Mouse (Mus musculus) neural tube, embryonic 14.5 days (tissue): Measurements from ENCODE around the gene Fstl4. TPM values are rescaled to one million over a fixed set of nuclear protein-coding genes. Genes with fewer than 3 reads are reported as not detected.
A peak's percentile ranks its signal among the peaks of the same experiment; 100 is the strongest.

Experiments
- ATAC-seq: fragments of 200-750 bp; cut with Nextera tagmentation; 2 replicates; pipeline ENCODE4 v1.8.0; 2017; ENCODE audit warnings: low read depth, mild to moderate bottlenecking, moderate TSS enrichment, moderate library complexity
- H3K27ac ChIP-seq: fragments of 300-500 bp; sonication (generic); 2 replicates; pipeline ENCODE4 v1.5.1; 2014; ENCODE audit warnings: low read depth, mild to moderate bottlenecking, control low read depth, low read length, moderate library complexity, mixed read lengths
- H3K27me3 ChIP-seq: fragments of 300-500 bp; sonication (generic); 2 replicates; pipeline ENCODE4 v1.6.1; 2014; ENCODE audit warnings: low read length; ENCODE audit not compliant: control insufficient read depth, insufficient read depth
- H3K36me3 ChIP-seq: fragments of 300-500 bp; sonication (generic); 2 replicates; pipeline ENCODE4 v1.6.1; 2014; ENCODE audit warnings: low read length, mixed read lengths; ENCODE audit not compliant: control insufficient read depth, insufficient read depth
- H3K4me1 ChIP-seq: fragments of 300-500 bp; sonication (generic); 2 replicates; pipeline ENCODE4 v1.6.1; 2014; ENCODE audit warnings: low read length; ENCODE audit not compliant: control insufficient read depth, insufficient read depth
- H3K4me2 ChIP-seq: fragments of 300-500 bp; sonication (generic); 2 replicates; pipeline ENCODE4 v1.6.1; 2014; ENCODE audit warnings: mild to moderate bottlenecking, low read depth, low read length, control low read depth
- H3K4me3 ChIP-seq: fragments of 300-500 bp; sonication (generic); 2 replicates; pipeline ENCODE4 v1.5.1; 2014; ENCODE audit warnings: low read depth, low read length, control low read depth, mixed read lengths
- H3K9ac ChIP-seq: fragments of 300-500 bp; sonication (generic); replicated peaks from 2 replicates; pipeline ENCODE4 v1.6.1; 2014; ENCODE audit warnings: low read depth, mild to moderate bottlenecking, control low read depth, low read length, mixed read lengths
- H3K9me3 ChIP-seq: fragments of 300-500 bp; sonication (generic); 2 replicates; pipeline ENCODE4 v1.6.1; 2016; ENCODE audit warnings: low read length; ENCODE audit not compliant: control insufficient read depth
- WGBS: fragments of 180-500 bp; shearing (Covaris S2); extraction: QIAGEN DNeasy Blood & Tissue Kit; methylation state at CpG from one replicate; pipeline ENCODE4 v1.1.7; 2014; 5-methylcytosine and 5-hydroxymethylcytosine counted together
- polyA plus RNA-seq: library from polyadenylated mRNA; unstranded; fragments of >200 nt; fragmentation: Nextera tagmentation; extraction: Ambion mirVana; gene quantifications from 2 replicates; pipeline ENCODE4 v1.2.1, GENCODE M21; 2014

Fstl4 gene
- polyA plus RNA-seq, 1 experiment from 2014 or later: 14.3 TPM

DNA sequence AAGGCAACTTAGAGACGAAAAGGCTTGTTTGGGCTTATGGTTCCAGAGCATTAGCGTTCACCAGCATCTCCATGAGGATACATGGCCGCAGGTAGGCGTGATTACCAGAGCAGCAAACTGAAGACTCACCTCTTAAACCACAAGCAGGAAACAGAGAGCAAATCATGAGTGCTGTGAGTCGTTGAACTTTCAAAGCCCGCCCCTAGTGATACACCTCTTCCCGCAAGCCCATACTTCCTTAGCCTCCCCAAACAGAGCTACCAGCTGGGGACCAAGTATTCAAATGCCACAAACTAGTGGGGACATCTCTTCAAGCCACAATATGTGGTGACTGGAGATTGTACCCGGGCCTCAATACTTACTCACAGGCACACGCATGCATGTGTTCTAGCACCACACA lies 332.4 kb downstream of the Fstl4 start:
- Histone ChIP-seq H3K9me3 (no peaks in the 10 kb centered on the region), H3K27me3 (no peaks in the 10 kb centered on the region), H3K4me1 (no peaks in the 10 kb centered on the region), H3K4me2 (no peak overlapping the region), H3K9ac (no peak overlapping the region), H3K27ac (no peak overlapping the region), H3K36me3 (no peaks in the 10 kb centered on the region), H3K4me3 (no peak overlapping the region)
- WGBS: 90% methylated on average over 9 of the region's 9 CpGs
- ATAC-seq: no peak

GRCm38 (mm10) chr11:53097331-53097730 lies 332.9 kb downstream of the Fstl4 start:
- no peaks in the 10 kb centered on the region for H3K27me3 ChIP-seq
- no peak overlapping the region for H3K4me2 ChIP-seq
- WGBS: 78% methylated on average over 8 of the region's 8 CpGs
- no peak overlapping the region for H3K9ac ChIP-seq
- H3K9me3 ChIP-seq: no peaks in the 10 kb centered on the region
- ATAC-seq: no peak
- no peaks in the 10 kb centered on the region for H3K4me1 ChIP-seq
- no peaks in the 10 kb centered on the region for H3K36me3 ChIP-seq
- no peak overlapping the region for H3K4me3 ChIP-seq
- H3K27ac ChIP-seq: no peak overlapping the region

- H3K4me3 ChIP-seq: no peak overlapping the region
- ATAC-seq: no peak
- H3K4me1 ChIP-seq: no peaks in the 10 kb centered on the region
- H3K36me3 ChIP-seq: no peaks in the 10 kb centered on the region
- H3K27ac ChIP-seq: no peak overlapping the region
- no peak overlapping the region for H3K4me2 ChIP-seq
- no peak overlapping the region for H3K9ac ChIP-seq
- no peaks in the 10 kb centered on the region for H3K27me3 ChIP-seq
- no peaks in the 10 kb centered on the region for H3K9me3 ChIP-seq
- WGBS: 94% methylated on average over 6 of the region's 6 CpGs
Measured at GRCm38 (mm10) chr11:53097870-53098269, 333.4 kb downstream of the Fstl4 start.

GRCm38 (mm10) chr11:53098780-53099198 lies 334.4 kb downstream of the Fstl4 start:
- H3K27me3 ChIP-seq: no peaks in the 10 kb centered on the region
- H3K36me3 ChIP-seq: no peaks in the 10 kb centered on the region
- H3K4me2 ChIP-seq: no peak overlapping the region
- no peaks in the 10 kb centered on the region for H3K9me3 ChIP-seq
- no peak overlapping the region for H3K27ac ChIP-seq
- no peak overlapping the region for H3K9ac ChIP-seq
- no peak overlapping the region for H3K4me3 ChIP-seq
- ATAC-seq: no peak
- WGBS: 46% methylated on average over 3 of the region's 3 CpGs
- H3K4me1 ChIP-seq: no peaks in the 10 kb centered on the region

- Histone ChIP-seq H3K27ac (no peak overlapping the region), H3K9me3 (no peaks in the 10 kb centered on the region), H3K27me3 (no peaks in the 10 kb centered on the region), H3K4me2 (no peak overlapping the region), H3K9ac (no peak overlapping the region), H3K4me1 (no peaks in the 10 kb centered on the region), H3K36me3 (no peaks in the 10 kb centered on the region), H3K4me3 (no peak overlapping the region)
- ATAC-seq: no peak
- WGBS: 93% methylated on average over 5 of the region's 5 CpGs
Measured at GRCm38 (mm10) chr11:53099322-53099721, 334.9 kb downstream of the Fstl4 start.

DNA sequence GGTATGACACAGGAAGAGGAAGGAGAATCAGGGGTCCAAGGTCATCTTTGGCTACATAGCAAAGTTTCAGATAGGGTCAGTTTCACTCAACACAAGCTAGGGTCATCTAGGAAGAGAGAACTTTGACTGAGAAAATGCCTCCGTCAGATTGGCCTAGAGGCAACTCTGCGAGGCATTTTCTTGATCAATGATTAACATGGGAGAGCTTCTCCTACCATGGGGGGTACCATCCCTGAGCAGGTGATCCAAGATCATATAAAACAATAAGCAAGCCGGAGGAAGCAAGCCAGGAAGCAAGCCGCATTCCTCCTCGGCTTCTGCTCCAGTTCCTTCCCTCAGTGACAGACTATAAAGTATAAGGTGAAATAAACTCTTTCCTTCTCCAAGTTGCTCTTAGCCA lies 337.3 kb downstream of the Fstl4 start:
- no peaks in the 10 kb centered on the region for H3K9me3 ChIP-seq
- H3K4me2 ChIP-seq: no peak overlapping the region
- no peak for ATAC-seq
- H3K27me3 ChIP-seq: no peaks in the 10 kb centered on the region
- H3K9ac ChIP-seq: no peak overlapping the region
- no peak overlapping the region for H3K4me3 ChIP-seq
- no peaks in the 10 kb centered on the region for H3K4me1 ChIP-seq
- no peaks in the 10 kb centered on the region for H3K36me3 ChIP-seq
- no peak overlapping the region for H3K27ac ChIP-seq
- WGBS: 86% methylated on average over 5 of the region's 5 CpGs

DNA sequence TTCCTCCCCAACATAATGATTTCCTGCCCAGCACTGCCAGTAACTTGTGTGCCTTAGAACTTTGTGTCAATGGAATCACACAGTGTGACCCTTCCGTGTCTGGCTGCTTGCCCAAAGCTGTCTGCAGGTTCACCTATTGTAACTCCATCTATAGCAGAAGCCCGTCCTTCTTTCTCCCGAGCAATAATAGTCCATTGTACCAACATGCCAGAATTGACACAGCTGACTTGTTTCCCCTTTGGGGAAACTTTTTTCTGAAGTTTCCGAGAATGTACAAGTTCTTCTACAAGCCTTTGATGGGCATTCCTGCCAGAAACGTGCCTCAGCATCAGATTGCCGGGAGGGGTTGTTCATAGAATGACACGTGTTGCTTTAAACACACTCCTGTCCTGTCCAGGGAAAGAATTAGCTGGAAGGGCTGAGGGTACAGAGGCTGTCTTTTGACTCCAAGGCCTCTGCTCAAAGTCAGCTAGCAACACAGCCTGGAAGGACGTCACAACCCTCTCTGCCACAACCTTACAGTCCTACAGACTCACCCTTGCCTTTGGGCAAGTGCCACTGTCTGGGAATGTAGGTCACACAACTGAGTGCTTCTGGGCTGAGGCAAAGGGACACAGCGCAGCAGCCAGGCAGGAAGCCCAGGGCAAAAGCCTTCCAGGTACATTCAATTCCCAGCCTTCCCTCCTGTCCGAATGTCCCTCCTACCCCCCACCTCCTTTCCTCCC lies 339.3 kb downstream of the Fstl4 start:
- no peaks in the 10 kb centered on the region for H3K9me3 ChIP-seq

DNA sequence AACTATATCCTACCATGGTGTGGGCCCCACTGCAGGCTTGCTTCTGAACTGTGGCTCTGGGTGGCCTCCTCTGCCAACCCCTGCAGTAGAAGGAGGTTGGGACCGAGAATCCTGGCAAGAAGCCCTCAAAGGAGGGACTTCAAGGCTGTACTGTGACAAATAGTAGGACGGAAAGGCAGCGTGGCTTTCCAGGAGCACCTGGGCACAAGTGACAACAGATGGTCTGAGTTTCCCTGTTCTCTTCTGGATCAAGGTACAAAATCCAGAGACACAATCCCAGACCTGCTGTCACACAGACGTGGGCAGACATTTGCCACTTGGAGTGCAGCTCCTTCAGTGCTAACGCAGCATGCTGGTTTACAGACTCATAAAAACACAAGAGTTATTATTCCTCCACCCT lies 343.3 kb downstream of the Fstl4 start:
- WGBS: 50% methylated on average over 5 of the region's 5 CpGs
- Histone ChIP-seq H3K9ac (no peak overlapping the region), H3K36me3 (no peaks in the 10 kb centered on the region), H3K27me3 (no peaks in the 10 kb centered on the region), H3K4me3 (no peak overlapping the region), H3K27ac (no peak overlapping the region), H3K9me3 (no peaks in the 10 kb centered on the region), H3K4me1 (peaks cover 5% of the 10 kb centered on the region; the same call in 1 of the 2 replicates), H3K4me2 (no peak overlapping the region)
- ATAC-seq: peak; percentile 41; the same call in 1 of the 2 replicates

More for the DNA sequence above, 339.3 kb downstream of the Fstl4 start:
- Histone ChIP-seq H3K4me2 (no peak overlapping the region), H3K36me3 (no peaks in the 10 kb centered on the region), H3K27ac (no peak overlapping the region), H3K4me3 (no peak overlapping the region), H3K9ac (no peak overlapping the region), H3K4me1 (0 out of 2 replicates have a peak, but pooled peaks cover 5% of the 10 kb centered on the region), H3K27me3 (no peaks in the 10 kb centered on the region)
- WGBS: 45% methylated on average over 10 of the region's 10 CpGs
- ATAC-seq: no peak

DNA sequence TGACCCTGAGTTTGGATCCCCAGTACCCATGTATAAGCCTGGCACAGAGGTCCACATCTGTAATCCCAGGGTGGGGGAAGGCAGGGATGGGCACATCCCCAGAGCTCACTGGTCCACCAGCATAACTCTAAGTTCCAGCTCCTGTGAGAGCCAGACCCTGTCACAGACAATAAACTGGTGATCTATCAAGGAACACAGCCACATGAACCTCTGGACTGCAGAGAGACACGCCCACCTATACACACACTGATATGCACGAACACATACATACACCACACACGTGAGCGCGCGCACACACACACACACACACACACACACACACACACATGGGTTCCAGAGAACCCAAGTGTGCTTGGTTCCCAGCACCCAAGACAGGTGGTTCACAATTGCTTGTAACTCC lies 344.4 kb downstream of the Fstl4 start:
- Histone ChIP-seq H3K9ac (no peak overlapping the region), H3K4me1 (peaks cover 5% of the 10 kb centered on the region; the same call in 1 of the 2 replicates), H3K27me3 (no peaks in the 10 kb centered on the region), H3K27ac (no peak overlapping the region), H3K9me3 (no peaks in the 10 kb centered on the region), H3K4me2 (no peak overlapping the region), H3K4me3 (no peak overlapping the region), H3K36me3 (no peaks in the 10 kb centered on the region)
- WGBS: 98% methylated on average over 6 of the region's 6 CpGs
- ATAC-seq: no peak
